Mouse (Mus musculus) spleen, adult 12 weeks (tissue): ENCODE measurements at regions not wholly inside any gene's neighbourhood (a gene's known extent, or its start where the extent isn't known, plus 50 kb on each side); places are given as distances from the start of the nearest gene placed in this dataset.

Experiments used
- DNase-seq: peaks from one replicate; pipeline ENCODE4 v3.0.0; 2022; ENCODE audit warnings: low spot score

GRCm38 (mm10) chr7:83077035-83077918 lies 210.1 kb downstream of the Mex3b start:
- DNase-seq, result no peak

DNA sequence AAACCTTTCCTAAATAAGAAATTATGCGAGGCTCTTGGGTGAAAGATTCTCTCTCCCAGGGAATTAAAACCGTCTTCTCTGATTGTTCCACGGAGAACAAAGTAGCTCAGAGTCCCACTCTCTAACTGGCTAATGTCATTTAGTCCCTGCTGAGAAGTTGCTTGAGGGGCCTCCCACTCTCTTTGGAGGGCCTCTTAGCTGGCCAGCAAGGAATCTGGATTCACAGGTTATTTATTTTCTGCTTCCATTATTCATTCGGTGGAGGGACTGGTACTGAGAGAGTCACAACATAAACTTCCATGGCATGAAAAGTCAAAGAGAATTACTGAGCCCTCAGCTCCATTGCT lies 210.8 kb downstream of the Mex3b start:
- DNase-seq, result no peak

- no peak for DNase-seq
These were observed 211.6 kb downstream of the Mex3b start for GRCm38 (mm10) chr7:83078695-83079094.

- no peak for DNase-seq
These were observed 212.7 kb downstream of the Mex3b start for GRCm38 (mm10) chr7:83079842-83080241.

- no peak for DNase-seq
These were observed 217.5 kb downstream of the Mex3b start for GRCm38 (mm10) chr7:83084496-83085082.

DNA sequence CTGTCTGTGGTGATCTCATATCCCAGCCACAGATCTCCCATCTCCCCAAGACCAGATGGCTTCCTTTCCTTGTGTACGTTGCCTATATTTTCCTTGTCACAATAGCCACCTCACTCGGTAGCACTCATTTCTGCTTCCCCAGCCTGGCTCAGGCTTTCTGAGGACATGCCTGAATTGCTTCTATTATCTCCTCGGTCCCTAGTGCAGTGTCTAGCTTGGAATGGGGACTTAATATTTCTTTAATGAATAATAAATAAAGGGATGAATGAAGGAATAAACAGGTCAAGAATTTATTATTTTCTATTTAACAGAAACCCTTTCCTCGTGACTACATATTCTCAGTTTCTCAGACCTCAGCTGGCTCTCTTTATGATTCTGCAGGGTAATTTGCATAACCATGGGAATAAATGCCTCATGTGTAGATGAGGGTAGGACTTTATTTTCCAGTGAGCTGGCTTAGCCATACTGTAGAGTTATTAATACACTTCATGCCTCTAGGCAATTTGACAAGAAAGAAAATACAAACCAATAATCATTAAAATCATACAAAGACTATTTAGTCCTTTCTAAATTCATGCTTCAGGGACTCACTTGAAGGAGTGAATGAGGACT lies 218.5 kb downstream of the Mex3b start:
- no peak for DNase-seq

- no peak for DNase-seq
These were observed 220.3 kb downstream of the Mex3b start for GRCm38 (mm10) chr7:83087408-83087807.

DNA sequence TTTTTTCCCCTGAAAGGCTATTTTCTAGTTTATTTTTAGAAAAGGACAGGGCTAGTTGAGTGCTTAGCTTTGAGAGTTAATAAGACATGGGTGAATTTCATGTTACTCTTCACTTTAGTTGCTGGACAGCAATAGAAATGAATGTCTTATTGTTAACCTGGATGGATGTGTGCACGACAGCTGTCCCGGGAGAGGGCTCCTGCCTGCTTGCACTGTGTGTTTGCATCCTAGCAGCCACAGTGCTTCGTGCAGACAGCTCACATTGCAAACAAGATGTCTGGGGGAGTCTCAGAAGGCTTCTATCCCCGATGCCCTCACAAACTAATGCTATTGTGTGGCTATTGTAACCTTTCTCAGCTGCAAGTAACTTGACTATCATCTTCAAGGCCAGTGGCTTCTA lies 221.0 kb downstream of the Mex3b start:
- no peak for DNase-seq

DNA sequence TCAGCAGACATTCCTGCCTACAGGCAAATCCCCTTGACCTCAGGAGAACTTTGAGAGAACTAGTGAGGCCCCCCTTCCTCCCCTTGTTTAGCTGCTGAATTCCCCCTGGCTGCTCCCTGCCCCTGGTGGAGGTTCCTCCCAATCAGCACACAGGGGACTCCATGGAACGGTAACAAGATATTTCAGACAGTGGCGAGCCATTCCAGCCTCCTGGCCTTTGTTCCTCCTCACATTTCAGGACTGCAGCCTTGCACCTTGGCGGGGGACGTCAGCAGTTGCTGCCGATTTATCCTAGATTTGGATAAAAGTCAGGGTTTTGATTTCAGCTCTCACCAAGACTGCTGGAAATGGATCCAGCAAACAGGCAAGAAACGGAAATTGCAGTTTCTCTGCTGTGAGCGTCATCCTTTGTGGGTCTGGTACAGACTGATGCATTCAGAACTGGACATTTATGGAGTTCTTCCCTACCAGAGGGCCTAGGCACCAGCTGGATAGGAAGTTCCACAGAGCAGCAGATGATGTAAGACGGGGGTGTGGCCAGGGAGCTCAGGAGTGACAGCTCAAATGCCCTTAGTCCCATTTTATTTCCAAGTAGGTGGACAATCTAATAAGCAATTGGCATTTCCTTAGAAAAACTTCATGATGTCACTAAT lies 222.3 kb downstream of the Mex3b start:
- DNase-seq, result no peak

- no peak for DNase-seq
These were observed 226.8 kb downstream of the Mex3b start for GRCm38 (mm10) chr7:83093923-83094355.

GRCm38 (mm10) chr7:83094899-83095298 lies 227.8 kb downstream of the Mex3b start:
- DNase-seq, result no peak

- DNase-seq, result no peak
These were observed 228.5 kb downstream of the Mex3b start for GRCm38 (mm10) chr7:83095593-83095992.

- no peak for DNase-seq
These were observed 237.3 kb downstream of the Mex3b start for GRCm38 (mm10) chr7:83104426-83104825.

- no peak for DNase-seq
These were observed 238.5 kb downstream of the Mex3b start for GRCm38 (mm10) chr7:83105672-83106071.

GRCm38 (mm10) chr7:83111217-83111823 lies 244.2 kb downstream of the Mex3b start:
- DNase-seq, result no peak

DNA sequence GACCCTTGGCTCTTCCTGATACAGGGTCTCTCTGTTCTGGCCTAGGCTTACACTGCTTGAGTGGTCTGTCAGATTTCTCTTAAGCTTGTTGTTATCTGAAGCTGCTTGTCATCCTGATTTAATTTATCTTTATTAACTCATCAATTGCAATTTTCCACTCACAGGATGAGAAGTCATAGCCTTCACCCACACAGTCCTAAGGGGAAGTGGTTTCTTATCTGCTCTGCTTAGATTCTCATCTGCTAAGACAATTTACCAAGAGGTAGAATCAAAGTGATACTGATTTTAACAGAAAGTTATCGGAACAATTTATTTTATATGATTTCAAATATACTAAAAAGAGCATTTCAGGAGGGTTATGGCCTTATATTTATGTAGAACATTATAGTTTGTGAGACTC lies 249.4 kb downstream of the Mex3b start:
- no peak for DNase-seq

DNA sequence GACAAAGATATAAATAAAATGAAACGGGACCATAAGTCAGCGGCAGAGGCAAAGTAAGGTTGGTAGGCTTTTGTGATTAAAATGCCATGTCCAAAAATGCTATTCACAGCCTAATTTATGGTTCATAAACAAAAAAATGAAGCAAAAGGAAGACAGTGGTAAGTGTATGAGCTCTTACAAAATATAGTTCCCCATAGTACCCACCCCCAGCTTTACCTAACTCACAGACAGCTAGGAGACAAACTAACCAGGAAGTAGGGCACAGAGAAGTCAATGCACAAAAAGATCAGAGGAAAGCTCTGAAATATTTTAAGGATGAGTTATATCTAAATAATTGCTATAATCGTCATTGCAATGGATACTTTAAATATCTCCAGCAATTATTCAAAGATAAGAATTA lies 249.9 kb downstream of the Mex3b start:
- DNase-seq, result no peak

DNA sequence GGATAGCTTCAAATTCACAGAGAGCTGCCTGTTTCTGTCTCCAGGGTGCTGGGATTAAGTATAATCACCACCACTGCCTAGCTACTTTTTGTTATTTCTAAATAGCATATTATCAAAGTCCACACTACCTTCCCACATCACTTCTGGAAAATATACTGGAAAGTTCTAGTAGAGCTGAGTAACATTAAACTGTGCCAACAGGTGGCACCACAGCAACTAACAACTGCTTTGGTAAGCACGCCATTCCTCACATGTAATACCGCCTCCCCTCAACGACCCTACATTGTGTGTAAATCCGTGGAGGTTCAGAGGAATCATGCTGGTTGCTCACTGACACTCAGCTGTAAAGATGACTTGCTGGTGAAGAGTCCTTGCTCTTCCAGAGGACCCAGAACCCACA lies 259.1 kb downstream of the Mex3b start:
- DNase-seq, result no peak

DNA sequence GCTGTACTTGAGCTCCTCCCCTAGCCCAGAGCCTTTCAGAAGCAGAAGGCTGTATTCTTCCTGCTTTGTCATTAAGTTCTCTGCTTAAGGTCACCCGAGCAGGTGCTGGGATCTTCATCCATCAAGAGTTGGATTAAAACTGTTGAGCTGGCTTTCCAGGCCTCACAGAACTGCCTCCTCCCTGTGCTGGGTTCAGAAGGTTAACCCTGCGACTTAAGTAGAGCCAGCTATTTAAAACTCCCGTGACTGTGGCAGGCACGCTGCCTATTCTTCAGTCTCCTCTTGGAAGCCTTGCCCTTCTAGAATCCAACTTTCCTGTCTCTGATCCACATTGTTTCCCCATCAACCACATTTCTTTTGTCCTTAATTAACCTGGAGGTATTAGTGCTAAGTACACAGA lies 273.1 kb downstream of the Mex3b start:
- DNase-seq, result no peak

DNA sequence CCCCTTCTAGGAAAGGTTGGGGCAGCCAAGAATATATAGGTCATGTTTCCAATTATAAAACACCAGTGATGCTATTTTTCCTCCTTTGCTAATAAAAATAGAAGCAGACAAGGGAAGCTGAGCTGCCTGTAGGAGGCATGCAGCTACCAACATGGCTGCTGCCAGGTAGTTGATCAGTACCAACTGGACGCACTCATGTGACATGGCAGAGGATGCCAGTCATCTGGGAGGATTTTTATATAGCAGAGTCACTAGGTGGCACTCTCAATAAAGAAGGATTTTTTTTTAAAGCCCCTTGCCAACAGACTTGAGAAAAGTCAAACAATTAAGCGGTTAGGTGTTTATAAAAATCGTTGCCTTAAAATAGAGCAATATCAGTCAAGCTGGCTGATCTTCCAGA lies 273.5 kb downstream of the Mex3b start:
- DNase-seq, result no peak

DNA sequence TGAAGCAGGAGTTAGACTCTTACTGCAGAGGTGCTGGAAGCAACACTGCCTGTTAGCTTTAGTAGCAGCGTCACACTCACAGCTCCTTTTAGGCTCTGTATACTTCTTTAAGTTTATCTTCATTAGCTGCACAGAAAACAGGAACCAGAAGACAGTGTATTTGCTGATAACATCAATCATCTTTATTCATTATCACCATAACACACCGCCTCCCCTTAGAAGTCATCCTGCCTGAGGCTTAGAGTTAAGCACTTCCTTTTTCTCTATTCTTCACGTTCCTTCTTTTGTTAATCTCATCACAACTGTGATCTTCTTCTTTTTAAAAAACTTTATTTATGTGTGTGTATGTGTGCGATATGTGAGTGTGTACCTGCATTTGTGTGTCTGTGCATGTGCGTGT lies 276.9 kb downstream of the Mex3b start:
- DNase-seq, result no peak

DNA sequence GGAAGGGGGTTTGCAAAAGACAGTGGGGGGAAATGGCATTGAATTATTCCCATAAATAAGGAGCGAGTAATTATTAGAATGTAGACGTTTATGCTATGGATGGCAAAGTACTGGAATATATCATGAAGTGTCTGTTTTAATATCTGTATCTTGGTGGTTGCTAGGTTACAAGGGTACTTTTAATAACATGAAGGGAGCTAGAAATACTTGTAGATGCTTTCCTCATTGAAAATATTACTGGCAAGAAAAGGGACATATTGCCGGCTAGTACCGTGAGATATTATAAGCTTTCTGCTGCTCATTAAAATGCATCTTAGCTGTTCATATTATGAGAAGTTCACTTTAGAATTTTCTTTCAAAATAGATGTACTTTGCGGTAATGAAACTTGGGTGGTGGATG lies 278.4 kb downstream of the Mex3b start:
- DNase-seq, result no peak
